Mouse (Mus musculus) intestine, postnatal 0 days (tissue): ENCODE data around the gene Lsm10. TPM values are rescaled to one million over a fixed set of nuclear protein-coding genes. Genes with fewer than 3 reads are reported as not detected.

Experiments
- ATAC-seq: fragments of 200-750 bp; cut with Nextera tagmentation; 2 replicates; pipeline ENCODE4 v1.8.0; 2017; ENCODE audit warnings: mild to moderate bottlenecking, moderate TSS enrichment, moderate library complexity
- H3K27ac ChIP-seq: fragments of 300-500 bp; sonication (generic); 2 replicates; pipeline ENCODE4 v1.5.1; 2014; ENCODE audit warnings: mild to moderate bottlenecking, low read depth, low read length, moderate library complexity
- H3K27me3 ChIP-seq: fragments of 300-500 bp; sonication (generic); replicated peaks from 2 replicates; pipeline ENCODE4 v1.6.1; 2014; ENCODE audit warnings: low read length, mixed read lengths; ENCODE audit not compliant: control insufficient read depth, insufficient read depth
- H3K36me3 ChIP-seq: fragments of 300-500 bp; sonication (generic); 2 replicates; pipeline ENCODE4 v1.6.1; 2014; ENCODE audit warnings: mild to moderate bottlenecking, moderate library complexity; ENCODE audit not compliant: control insufficient read depth, insufficient read depth
- H3K4me1 ChIP-seq: fragments of 300-500 bp; sonication (generic); replicated peaks from 2 replicates; pipeline ENCODE4 v1.6.1; 2014; ENCODE audit warnings: antibody characterized with exemption, low read length, mixed read lengths; ENCODE audit not compliant: control insufficient read depth, insufficient read depth
- H3K4me2 ChIP-seq: fragments of 300-500 bp; sonication (generic); replicated peaks from 2 replicates; pipeline ENCODE4 v1.6.1; 2014; ENCODE audit warnings: low read depth, mild to moderate bottlenecking, moderate library complexity
- H3K4me3 ChIP-seq: fragments of 300-500 bp; sonication (generic); 2 replicates; pipeline ENCODE4 v1.5.1; 2014; ENCODE audit warnings: low read depth, low read length
- H3K9ac ChIP-seq: fragments of 300-500 bp; sonication (generic); 2 replicates; pipeline ENCODE4 v1.6.1; 2014; ENCODE audit warnings: mild to moderate bottlenecking, low read depth, low read length
- H3K9me3 ChIP-seq: fragments of 300-500 bp; sonication (generic); 2 replicates; pipeline ENCODE4 v1.6.1; 2016; ENCODE audit warnings: mixed run types; ENCODE audit not compliant: control insufficient read depth
- CTCF ChIP-seq: sonication (generic); IDR thresholded peaks from 2 replicates; pipeline ENCODE4 v1.5.1; 2016; ENCODE audit warnings: low read depth, mild to moderate bottlenecking, control low read depth, antibody characterized with exemption, moderate library complexity
- WGBS: fragments of 180-500 bp; shearing (Covaris S2); extraction: QIAGEN DNeasy Blood & Tissue Kit; methylation state at CpG from one replicate; pipeline ENCODE4 v1.1.7; 2014; 5-methylcytosine and 5-hydroxymethylcytosine counted together
- polyA plus RNA-seq: library from polyadenylated mRNA; unstranded; fragments of >200 nt; fragmentation: Nextera tagmentation; extraction: Ambion mirVana; gene quantifications from 2 replicates; pipeline ENCODE4 v1.2.1, GENCODE M21; 2015

The Lsm10 gene
- polyA plus RNA-seq, 1 experiment from 2014 or later, result 49.0 TPM

GRCm38 (mm10) chr4:126115411-126115810 is 19.0 kb downstream of the Lsm10 start:
- WGBS, result 88% methylated on average over 9 of the region's 9 CpGs
- Histone ChIP-seq H3K27me3 (no peaks in the 10 kb centered on the region), H3K4me3 (no peak overlapping the region), H3K9ac (no peak overlapping the region), H3K4me1 (peaks cover 7% of the 10 kb centered on the region; the same call in 1 of the 2 replicates), H3K27ac (no peak overlapping the region), H3K36me3 (peaks cover 14% of the 10 kb centered on the region; the same call in 1 of the 2 replicates), H3K4me2 (no peak overlapping the region), H3K9me3 (no peaks in the 10 kb centered on the region)
- TF ChIP-seq CTCF, result no peak
- no peak for ATAC-seq

GRCm38 (mm10) chr4:126115871-126116521 is 19.6 kb downstream of the Lsm10 start:
- 67% methylated on average over 6 of the region's 6 CpGs for WGBS
- 0 out of 2 replicates have a peak, but pooled peaks cover 2% of the 10 kb centered on the region for H3K4me1 ChIP-seq
- no peaks in the 10 kb centered on the region for H3K27me3 ChIP-seq
- H3K9ac ChIP-seq, result no peak overlapping the region
- H3K4me3 ChIP-seq, result no peak overlapping the region
- H3K9me3 ChIP-seq, result no peaks in the 10 kb centered on the region
- no peak overlapping the region for H3K4me2 ChIP-seq
- H3K27ac ChIP-seq, result no peak overlapping the region; the same call in 1 of the 2 replicates
- peaks cover 14% of the 10 kb centered on the region for H3K36me3 ChIP-seq
- no peak for TF ChIP-seq CTCF
- ATAC-seq, result no peak

- no peak overlapping the region for H3K9ac ChIP-seq
- H3K27me3 ChIP-seq, result no peaks in the 10 kb centered on the region
- no peak for TF ChIP-seq CTCF
- no peak overlapping the region for H3K4me2 ChIP-seq
- no peak for ATAC-seq
- H3K9me3 ChIP-seq, result no peaks in the 10 kb centered on the region
- no peak overlapping the region for H3K4me3 ChIP-seq
- no peak overlapping the region for H3K27ac ChIP-seq
- peaks cover 19% of the 10 kb centered on the region for H3K36me3 ChIP-seq
- 83% methylated on average over 8 of the region's 8 CpGs for WGBS
- no peaks in the 10 kb centered on the region for H3K4me1 ChIP-seq
Measured at GRCm38 (mm10) chr4:126117116-126117515, 20.7 kb downstream of the Lsm10 start.

- no peaks in the 10 kb centered on the region for H3K9me3 ChIP-seq
- no peaks in the 10 kb centered on the region for H3K4me1 ChIP-seq
- no peak for TF ChIP-seq CTCF
- H3K9ac ChIP-seq, result no peak overlapping the region
- H3K4me3 ChIP-seq, result no peak overlapping the region
- no peak overlapping the region for H3K4me2 ChIP-seq
- 90% methylated on average over 4 of the region's 4 CpGs for whole genome bisulfite sequencing
- H3K27me3 ChIP-seq, result no peaks in the 10 kb centered on the region
- no peak overlapping the region for H3K27ac ChIP-seq
- no peak for ATAC-seq
- H3K36me3 ChIP-seq, result peaks cover 19% of the 10 kb centered on the region
Measured at GRCm38 (mm10) chr4:126118651-126119050, 22.2 kb downstream of the Lsm10 start.

DNA sequence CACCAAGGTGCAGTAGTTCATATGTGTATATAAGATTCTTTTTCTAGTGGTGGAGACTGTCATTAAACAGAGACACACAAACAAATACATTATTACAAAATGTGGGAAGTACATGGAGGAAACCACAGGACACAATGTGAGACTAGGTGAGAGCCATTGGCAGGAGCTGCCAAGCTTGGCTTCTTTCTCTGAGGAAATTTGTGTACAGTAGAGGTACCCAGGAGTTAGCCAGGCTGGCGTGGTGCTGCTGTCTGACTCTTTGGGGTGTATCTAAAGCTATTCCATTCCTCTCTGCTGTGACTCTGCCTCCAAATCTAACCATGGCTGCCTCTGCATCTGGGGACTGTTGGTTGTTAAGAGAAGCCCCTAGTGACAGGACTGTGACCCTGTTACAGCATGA is 22.6 kb downstream of the Lsm10 start:
- Histone ChIP-seq H3K4me1 (no peaks in the 10 kb centered on the region), H3K4me2 (no peak overlapping the region), H3K9me3 (no peaks in the 10 kb centered on the region), H3K27me3 (no peaks in the 10 kb centered on the region), H3K27ac (no peak overlapping the region), H3K36me3 (peaks cover 19% of the 10 kb centered on the region), H3K9ac (no peak overlapping the region), H3K4me3 (no peak overlapping the region)
- TF ChIP-seq CTCF, result no peak
- WGBS, result 79% methylated on average over 1 of the region's 1 CpGs
- no peak for ATAC-seq

GRCm38 (mm10) chr4:126120052-126120451 is 23.6 kb downstream of the Lsm10 start:
- Histone ChIP-seq H3K9ac (no peak overlapping the region), H3K4me3 (no peak overlapping the region), H3K9me3 (no peaks in the 10 kb centered on the region), H3K27ac (no peak overlapping the region), H3K36me3 (peaks cover 28% of the 10 kb centered on the region), H3K27me3 (no peaks in the 10 kb centered on the region), H3K4me2 (no peak overlapping the region), H3K4me1 (no peaks in the 10 kb centered on the region)
- no peak for TF ChIP-seq CTCF
- no peak for ATAC-seq
- 94% methylated on average over 5 of the region's 5 CpGs for WGBS
